Mouse (Mus musculus): ENCODE measurements around the gene Ppm1n. TPM values are rescaled to one million over a fixed set of nuclear protein-coding genes. Genes with fewer than 3 reads are reported as not detected.

The Ppm1n gene
- polyA plus RNA-seq, 2 experiments from 2014 or later = 1.7 to 2.1 TPM

GRCm38 (mm10) chr7:19282385-19282784 lies 2.5 kb upstream of the Ppm1n start, which contains the start of gene Rtn2:
Gene Rtn2 (plus strand): TSS chr7:19282624.
- peak; percentile 65 for ATAC-seq

GRCm38 (mm10) chr7:19281680-19282304 lies 1.9 kb upstream of the Ppm1n start:
- ATAC-seq = peak; percentile 55

GRCm38 (mm10) chr7:19279052-19279451 lies 812 bp downstream of the Ppm1n start:
- no peak for ATAC-seq

- no peak for ATAC-seq
Observed at GRCm38 (mm10) chr7:19276253-19276652, 3.6 kb downstream of the Ppm1n start.

GRCm38 (mm10) chr7:19272173-19272764 lies 7.6 kb downstream of the Ppm1n start:
- peak; percentile 72 for ATAC-seq

GRCm38 (mm10) chr7:19271238-19272172 lies 8.4 kb downstream of the Ppm1n start, which contains the start of gene Vasp:
Gene Vasp (minus strand): TSS chr7:19271817.
- ATAC-seq = peak; percentile 62

- no peak for ATAC-seq
Observed at GRCm38 (mm10) chr7:19270509-19271237, 9.2 kb downstream of the Ppm1n start.

GRCm38 (mm10) chr7:19269721-19270441 lies 10.0 kb downstream of the Ppm1n start:
- no peak for ATAC-seq

- ATAC-seq = peak; percentile 6
Observed at GRCm38 (mm10) chr7:19268993-19269681, 10.7 kb downstream of the Ppm1n start.

GRCm38 (mm10) chr7:19267051-19267450 lies 12.8 kb downstream of the Ppm1n start:
- ATAC-seq = no peak

GRCm38 (mm10) chr7:19265928-19266822 lies 13.7 kb downstream of the Ppm1n start:
- peak; percentile 69 for ATAC-seq

GRCm38 (mm10) chr7:19265147-19265546 lies 14.7 kb downstream of the Ppm1n start:
- no peak for ATAC-seq

GRCm38 (mm10) chr7:19258336-19258735 lies 21.5 kb downstream of the Ppm1n start:
- no peak for ATAC-seq

- ATAC-seq = no peak
Observed at GRCm38 (mm10) chr7:19257390-19258022, 22.4 kb downstream of the Ppm1n start.

GRCm38 (mm10) chr7:19256567-19256966 lies 23.3 kb downstream of the Ppm1n start:
- ATAC-seq = peak; percentile 79

- ATAC-seq = no peak
Observed at GRCm38 (mm10) chr7:19255395-19255794, 24.5 kb downstream of the Ppm1n start.

GRCm38 (mm10) chr7:19253437-19253836 lies 26.4 kb downstream of the Ppm1n start:
- ATAC-seq = no peak

- ATAC-seq = no peak
Observed at GRCm38 (mm10) chr7:19252078-19252477, 27.8 kb downstream of the Ppm1n start.

GRCm38 (mm10) chr7:19247511-19247910 lies 32.4 kb downstream of the Ppm1n start:
- ATAC-seq = no peak

- no peak for ATAC-seq
Observed at GRCm38 (mm10) chr7:19246855-19247254, 33.0 kb downstream of the Ppm1n start.

Data from CD4-positive, CD25-positive, alpha-beta regulatory T cell, adult 4 months (primary cell).